Mouse (Mus musculus): ENCODE measurements around the gene Slc3a2. TPM values are rescaled to one million over a fixed set of nuclear protein-coding genes. Genes with fewer than 3 reads are reported as not detected.

Slc3a2 gene
- polyA plus RNA-seq, 1 experiment from 2014 or later, result 128 TPM

GRCm38 (mm10) chr19:8715868-8716766, 7.1 kb downstream of the Slc3a2 start:
- H3K9me3 ChIP-seq (replicated peaks), result no peaks in the 10 kb centered on the region
- H3K4me2 ChIP-seq (replicated peaks), result no peak overlapping the region
- no peaks in the 10 kb centered on the region for H3K27me3 ChIP-seq
- ATAC-seq (ENCODE audit: insufficient number of reproducible peaks, low FRiP score, low TSS enrichment, low read depth), result no peak
- H3K9ac ChIP-seq, result no peak overlapping the region
- H3K4me1 ChIP-seq, result peaks cover 22% of the 10 kb centered on the region
- H3K36me3 ChIP-seq, result 0 out of 2 replicates have a peak, but pooled peaks cover 5% of the 10 kb centered on the region
- 80% methylated on average over 10 of the region's 10 CpGs for WGBS
- no peak overlapping the region for H3K4me3 ChIP-seq (replicated peaks)
- H3K27ac ChIP-seq (replicated peaks), result no peak overlapping the region

GRCm38 (mm10) chr19:8714653-8715481, 8.3 kb downstream of the Slc3a2 start:
- Histone ChIP-seq H3K9me3 (replicated peaks) (no peaks in the 10 kb centered on the region), H3K9ac (no peak overlapping the region), H3K36me3 (peaks cover 14% of the 10 kb centered on the region; the same call in 1 of the 2 replicates), H3K27ac (replicated peaks) (no peak overlapping the region), H3K4me3 (replicated peaks) (no peak overlapping the region), H3K4me2 (replicated peaks) (no peak overlapping the region), H3K4me1 (peaks cover 32% of the 10 kb centered on the region), H3K27me3 (no peaks in the 10 kb centered on the region)
- 68% methylated on average over 10 of the region's 10 CpGs for WGBS
- ATAC-seq (ENCODE audit: insufficient number of reproducible peaks, low FRiP score, low TSS enrichment, low read depth), result no peak

GRCm38 (mm10) chr19:8713997-8714652, 9.0 kb downstream of the Slc3a2 start:
- Histone ChIP-seq H3K4me2 (replicated peaks) (peak overlapping the region; percentile 69), H3K27ac (replicated peaks) (peak overlapping the region; percentile 93), H3K27me3 (no peaks in the 10 kb centered on the region), H3K4me1 (peaks cover 37% of the 10 kb centered on the region), H3K4me3 (replicated peaks) (peak overlapping the region; percentile 74), H3K9me3 (replicated peaks) (no peaks in the 10 kb centered on the region), H3K9ac (peak overlapping the region; percentile 84), H3K36me3 (peaks cover 22% of the 10 kb centered on the region; the same call in 1 of the 2 replicates)
- peak; percentile 2; the same call in 1 of the 2 replicates for ATAC-seq (ENCODE audit: insufficient number of reproducible peaks, low FRiP score, low TSS enrichment, low read depth)
- 6% methylated on average over 13 of the region's 13 CpGs for WGBS

- H3K27me3 ChIP-seq, result no peaks in the 10 kb centered on the region
- peak overlapping the region; percentile 69 for H3K4me2 ChIP-seq (replicated peaks)
- ATAC-seq (ENCODE audit: insufficient number of reproducible peaks, low FRiP score, low TSS enrichment, low read depth), result peak; percentile 89
- peaks cover 42% of the 10 kb centered on the region for H3K4me1 ChIP-seq
- peak overlapping the region; percentile 74 for H3K4me3 ChIP-seq (replicated peaks)
- peak overlapping the region; percentile 84 for H3K9ac ChIP-seq
- under 1% methylated on average over 51 of the region's 51 CpGs for WGBS
- H3K9me3 ChIP-seq (replicated peaks), result no peaks in the 10 kb centered on the region
- H3K27ac ChIP-seq (replicated peaks), result peak overlapping the region; percentile 93
- peaks cover 28% of the 10 kb centered on the region for H3K36me3 ChIP-seq
Observed at GRCm38 (mm10) chr19:8713306-8713996, 9.7 kb downstream of the Slc3a2 start.

GRCm38 (mm10) chr19:8712870-8713305, 10.3 kb downstream of the Slc3a2 start:
- Histone ChIP-seq H3K9me3 (replicated peaks) (no peaks in the 10 kb centered on the region), H3K27ac (replicated peaks) (peak overlapping the region; percentile 93), H3K9ac (peak overlapping the region; percentile 84), H3K4me1 (peaks cover 42% of the 10 kb centered on the region), H3K36me3 (peaks cover 34% of the 10 kb centered on the region), H3K4me2 (replicated peaks) (peak overlapping the region; percentile 69), H3K4me3 (replicated peaks) (peak overlapping the region; percentile 74), H3K27me3 (no peaks in the 10 kb centered on the region)
- WGBS, result under 1% methylated on average over 13 of the region's 13 CpGs
- 0 out of 2 replicates have a peak, but pooled peaks have one; percentile 8 for ATAC-seq (ENCODE audit: insufficient number of reproducible peaks, low FRiP score, low TSS enrichment, low read depth)

- Histone ChIP-seq H3K9me3 (replicated peaks) (no peaks in the 10 kb centered on the region), H3K27ac (replicated peaks) (peak overlapping the region; percentile 93), H3K4me1 (peaks cover 42% of the 10 kb centered on the region), H3K36me3 (peaks cover 40% of the 10 kb centered on the region), H3K4me2 (replicated peaks) (peak overlapping the region; percentile 69), H3K9ac (peak overlapping the region; percentile 84), H3K4me3 (replicated peaks) (peak overlapping the region; percentile 74), H3K27me3 (no peaks in the 10 kb centered on the region)
- no peak for ATAC-seq (ENCODE audit: insufficient number of reproducible peaks, low FRiP score, low TSS enrichment, low read depth)
- 35% methylated on average over 10 of the region's 10 CpGs for WGBS
Observed at GRCm38 (mm10) chr19:8711949-8712869, 11.0 kb downstream of the Slc3a2 start.

GRCm38 (mm10) chr19:8711506-8711905, 11.7 kb downstream of the Slc3a2 start:
- Histone ChIP-seq H3K9me3 (replicated peaks) (no peaks in the 10 kb centered on the region), H3K36me3 (peaks cover 45% of the 10 kb centered on the region), H3K27ac (replicated peaks) (peak overlapping the region; percentile 93), H3K4me3 (replicated peaks) (peak overlapping the region; percentile 74), H3K4me1 (peaks cover 42% of the 10 kb centered on the region), H3K27me3 (no peaks in the 10 kb centered on the region), H3K4me2 (replicated peaks) (peak overlapping the region; percentile 69), H3K9ac (0 out of 2 replicates have a peak overlapping the region, but pooled peaks have one; percentile 84)
- no peak for ATAC-seq (ENCODE audit: insufficient number of reproducible peaks, low FRiP score, low TSS enrichment, low read depth)
- 43% methylated on average over 4 of the region's 4 CpGs for WGBS

GRCm38 (mm10) chr19:8710057-8710456, 13.1 kb downstream of the Slc3a2 start:
- 52% methylated on average over 2 of the region's 2 CpGs for WGBS
- Histone ChIP-seq H3K27me3 (no peaks in the 10 kb centered on the region), H3K4me2 (replicated peaks) (no peak overlapping the region; the same call in 1 of the 2 replicates), H3K4me3 (replicated peaks) (no peak overlapping the region), H3K9ac (no peak overlapping the region), H3K9me3 (replicated peaks) (no peaks in the 10 kb centered on the region), H3K27ac (replicated peaks) (peak overlapping the region; percentile 75), H3K4me1 (peaks cover 42% of the 10 kb centered on the region), H3K36me3 (peaks cover 49% of the 10 kb centered on the region)
- no peak for ATAC-seq (ENCODE audit: insufficient number of reproducible peaks, low FRiP score, low TSS enrichment, low read depth)

- Histone ChIP-seq H3K27me3 (no peaks in the 10 kb centered on the region), H3K4me3 (replicated peaks) (no peak overlapping the region), H3K4me1 (peaks cover 38% of the 10 kb centered on the region), H3K4me2 (replicated peaks) (no peak overlapping the region), H3K9ac (no peak overlapping the region), H3K27ac (replicated peaks) (no peak overlapping the region), H3K9me3 (replicated peaks) (no peaks in the 10 kb centered on the region), H3K36me3 (peaks cover 49% of the 10 kb centered on the region)
- no peak for ATAC-seq (ENCODE audit: insufficient number of reproducible peaks, low FRiP score, low TSS enrichment, low read depth)
- WGBS, result 91% methylated on average over 8 of the region's 8 CpGs
Observed at GRCm38 (mm10) chr19:8708954-8709353, 14.2 kb downstream of the Slc3a2 start.

All from embryonic facial prominence, embryonic 15.5 days (tissue).